Mouse (Mus musculus) neural tube, embryonic 13.5 days (tissue): ENCODE results near the gene Tnp2. TPM values are rescaled to one million over a fixed set of nuclear protein-coding genes. Genes with fewer than 3 reads are reported as not detected.

Source experiments
- ATAC-seq: fragments of 200-750 bp; cut with Nextera tagmentation; 2 replicates; pipeline ENCODE4 v1.8.0; 2017; ENCODE audit warnings: low read depth, mild to moderate bottlenecking, moderate TSS enrichment, moderate library complexity
- H3K27ac ChIP-seq: fragments of 300-500 bp; sonication (generic); replicated peaks from 2 replicates; pipeline ENCODE4 v1.5.1; 2015; ENCODE audit warnings: moderate library complexity, mild to moderate bottlenecking, inconsistent platforms
- H3K27me3 ChIP-seq: fragments of 300-500 bp; sonication (generic); 2 replicates; pipeline ENCODE4 v1.6.1; 2015; ENCODE audit warnings: mild to moderate bottlenecking, inconsistent platforms
- H3K36me3 ChIP-seq: fragments of 300-500 bp; sonication (generic); 2 replicates; pipeline ENCODE4 v1.6.1; 2015; ENCODE audit warnings: mild to moderate bottlenecking, inconsistent platforms
- H3K4me1 ChIP-seq: fragments of 300-500 bp; sonication (generic); replicated peaks from 2 replicates; pipeline ENCODE4 v1.6.1; 2015; ENCODE audit warnings: inconsistent platforms
- H3K4me2 ChIP-seq: fragments of 300-500 bp; sonication (generic); 2 replicates; pipeline ENCODE4 v1.6.1; 2015; ENCODE audit warnings: inconsistent platforms, mild to moderate bottlenecking, moderate library complexity
- H3K4me3 ChIP-seq: fragments of 300-500 bp; sonication (generic); 2 replicates; pipeline ENCODE4 v1.5.1; 2015; ENCODE audit warnings: mild to moderate bottlenecking, inconsistent platforms
- H3K9ac ChIP-seq: fragments of 300-500 bp; sonication (generic); 2 replicates; pipeline ENCODE4 v1.6.1; 2015; ENCODE audit warnings: moderate library complexity, mild to moderate bottlenecking, inconsistent platforms
- H3K9me3 ChIP-seq: fragments of 300-500 bp; sonication (generic); 2 replicates; pipeline ENCODE4 v1.6.1; 2016; ENCODE audit warnings: inconsistent platforms
- WGBS: fragments of 180-500 bp; shearing (Covaris S2); methylation state at CpG from one replicate; pipeline ENCODE4 v1.1.7; 2015; 5-methylcytosine and 5-hydroxymethylcytosine counted together
- polyA plus RNA-seq: library from polyadenylated mRNA; unstranded; fragments of >200 nt; fragmentation: Nextera tagmentation; extraction: Ambion mirVana; gene quantifications from 2 replicates; pipeline ENCODE4 v1.2.1, GENCODE M21; 2015

Tnp2 gene
- polyA plus RNA-seq, 1 experiment from 2014 or later: not detected

DNA sequence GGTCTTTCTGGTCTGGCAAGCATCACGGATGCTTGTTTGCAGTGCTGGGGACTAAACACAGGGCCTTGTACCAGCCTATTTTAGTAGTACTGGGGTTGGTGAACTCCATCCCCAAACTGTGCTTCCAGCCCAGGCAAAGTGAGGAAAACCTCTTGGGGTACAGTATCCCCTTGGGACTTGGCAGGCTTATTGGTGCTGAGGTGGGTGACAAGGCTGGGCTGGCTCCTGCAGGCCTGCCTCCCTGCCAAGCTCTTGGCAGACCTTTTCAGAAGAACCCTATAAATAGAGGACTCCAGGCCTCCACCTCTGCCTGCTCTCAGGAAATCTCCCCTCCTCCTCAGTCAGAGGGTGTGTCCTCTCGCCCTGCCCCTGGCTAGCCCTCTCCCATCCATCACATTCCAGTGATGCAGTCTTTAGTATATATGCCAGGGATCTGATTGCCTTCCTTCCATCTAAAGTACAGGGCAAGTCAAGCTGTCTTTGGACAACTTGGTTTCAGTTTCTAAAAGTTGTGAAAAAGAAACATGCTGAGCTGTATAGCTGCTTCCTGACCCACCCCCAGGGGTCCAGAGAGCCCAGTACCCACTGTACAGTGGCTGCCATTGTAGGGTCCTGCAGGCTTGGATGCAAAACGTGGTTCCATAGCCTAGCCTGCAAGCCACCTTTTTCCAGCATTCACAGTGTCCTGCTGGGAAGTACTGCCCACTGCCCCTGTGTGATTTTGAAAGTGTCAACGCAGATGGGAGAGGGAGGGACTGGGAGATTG, 1.5 kb downstream of the Tnp2 start:
- no peaks in the 10 kb centered on the region for H3K9me3 ChIP-seq
- H3K27me3 ChIP-seq: peaks cover 24% of the 10 kb centered on the region
- peaks cover 43% of the 10 kb centered on the region for H3K4me1 ChIP-seq
- H3K9ac ChIP-seq: 0 out of 2 replicates have a peak overlapping the region, but pooled peaks have one; percentile 80
- H3K4me2 ChIP-seq: peak overlapping the region; percentile 99; the same call in 1 of the 2 replicates
- ATAC-seq: no peak
- no peaks in the 10 kb centered on the region for H3K36me3 ChIP-seq
- WGBS: 64% methylated on average over 4 of the region's 4 CpGs
- H3K4me3 ChIP-seq: no peak overlapping the region
- no peak overlapping the region for H3K27ac ChIP-seq

DNA sequence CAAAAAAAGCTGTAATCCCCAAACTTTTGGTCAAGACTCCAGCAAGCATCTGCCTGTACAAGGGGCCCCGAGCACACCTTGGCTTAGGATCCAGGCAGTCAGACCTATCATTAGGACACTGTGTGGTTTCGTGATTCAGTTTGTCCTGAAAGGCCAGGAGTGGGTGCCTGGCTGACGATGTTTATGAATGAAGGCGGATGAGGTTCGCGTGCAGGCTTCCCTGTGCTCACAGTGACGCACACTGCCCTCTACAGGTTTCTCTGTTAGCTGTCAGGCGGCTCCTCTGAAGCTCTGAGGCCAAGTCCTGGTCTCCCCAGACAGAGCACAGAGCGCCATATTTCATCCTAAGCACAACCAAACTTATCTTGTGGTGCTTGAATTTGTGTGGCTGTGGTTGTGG, 2.2 kb downstream of the Tnp2 start:
- H3K9ac ChIP-seq: peak overlapping the region; percentile 80
- peak; percentile 37 for ATAC-seq
- H3K27me3 ChIP-seq: peaks cover 24% of the 10 kb centered on the region
- H3K27ac ChIP-seq: peak overlapping the region; percentile 89
- peak overlapping the region; percentile 68 for H3K4me3 ChIP-seq
- peak overlapping the region; percentile 99 for H3K4me2 ChIP-seq
- peaks cover 45% of the 10 kb centered on the region for H3K4me1 ChIP-seq
- no peaks in the 10 kb centered on the region for H3K9me3 ChIP-seq
- no peaks in the 10 kb centered on the region for H3K36me3 ChIP-seq
- WGBS: 3% methylated on average over 9 of the region's 9 CpGs

DNA sequence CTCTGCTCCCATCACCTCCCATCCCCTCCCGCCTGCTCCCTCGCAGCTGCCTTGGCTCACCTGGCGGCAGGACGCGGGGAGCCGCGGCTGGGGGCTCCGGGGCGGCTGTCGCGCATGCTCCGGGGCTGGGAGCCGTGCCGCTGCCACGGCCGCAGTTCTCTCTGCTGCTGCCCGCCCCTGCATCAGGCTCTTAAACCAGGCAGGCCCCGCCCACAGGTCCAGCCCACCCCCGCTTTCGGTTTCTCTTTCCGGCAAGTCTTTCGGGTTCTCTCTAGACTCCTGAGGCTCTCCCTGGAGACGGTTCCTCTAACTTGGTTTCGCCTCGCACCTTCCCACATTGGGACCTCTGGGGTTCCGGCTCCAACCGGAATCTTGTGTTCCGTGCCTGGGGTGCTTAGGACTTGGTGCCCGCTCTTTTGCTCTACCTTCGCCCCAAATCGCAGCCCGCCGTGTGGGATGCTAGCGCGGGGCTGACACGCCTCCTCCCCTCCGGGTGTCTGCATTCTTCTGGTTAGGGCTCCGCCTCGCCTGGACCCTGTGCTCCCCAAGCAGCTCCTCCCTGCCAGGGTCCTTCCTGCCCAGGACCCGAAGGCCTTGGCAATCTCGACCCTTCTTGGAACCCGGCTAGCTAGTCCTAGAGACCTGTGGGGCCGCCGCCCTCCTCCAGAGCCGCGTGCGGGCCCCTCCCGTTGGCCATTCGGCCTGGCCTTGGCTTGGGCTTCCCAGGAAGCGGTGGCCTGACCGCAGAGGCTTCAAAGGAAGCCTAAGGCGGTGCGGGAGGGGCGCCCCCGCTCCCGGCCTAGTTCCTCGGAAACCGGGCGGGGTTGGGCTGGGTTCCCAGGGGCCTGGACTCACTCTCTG, 2.9 kb downstream of the Tnp2 start, which contains the start of gene Socs1:
Socs1 (minus strand) TSS at position 166 of the 861 bp plus-strand sequence.
- WGBS: under 1% methylated on average over 59 of the region's 59 CpGs
- H3K9ac ChIP-seq: peak within 1 kb of the TSS; percentile 80

DNA sequence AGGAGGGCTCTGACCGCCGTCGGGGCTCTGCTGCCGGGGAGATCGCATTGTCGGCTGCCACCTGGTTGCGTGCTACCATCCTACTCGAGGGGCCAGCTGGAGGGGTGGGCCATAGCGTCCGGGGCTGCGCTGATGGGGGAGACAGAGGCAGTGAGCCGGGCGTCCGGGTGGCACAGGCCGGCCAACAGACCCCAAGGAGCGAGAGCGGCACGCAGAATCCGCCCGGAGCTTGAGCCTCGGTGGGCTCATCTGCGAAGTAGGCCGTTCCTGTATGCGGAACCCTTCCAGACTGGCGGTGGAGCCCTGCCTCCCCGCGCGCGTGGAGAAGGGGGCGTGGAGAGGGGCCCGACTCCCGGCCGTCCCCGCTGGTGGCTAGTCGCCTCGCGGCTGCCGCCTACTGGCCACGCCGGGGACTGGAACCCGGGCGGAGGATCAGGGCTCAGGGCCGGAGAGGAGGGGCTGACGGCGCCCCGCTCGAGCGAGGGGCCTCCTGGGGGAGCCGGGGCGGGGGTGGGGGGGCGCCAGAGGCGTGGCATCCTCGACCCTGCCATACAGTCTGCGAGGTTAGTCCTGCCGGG, 3.6 kb downstream of the Tnp2 start:
- peak overlapping the region; percentile 80 for H3K9ac ChIP-seq
- peak; percentile 86 for ATAC-seq
- peak overlapping the region; percentile 68 for H3K4me3 ChIP-seq
- H3K4me2 ChIP-seq: peak overlapping the region; percentile 99
- no peaks in the 10 kb centered on the region for H3K9me3 ChIP-seq
- H3K4me1 ChIP-seq: peaks cover 45% of the 10 kb centered on the region
- WGBS: under 1% methylated on average over 48 of the region's 55 CpGs
- H3K27me3 ChIP-seq: peaks cover 24% of the 10 kb centered on the region
- peak overlapping the region; percentile 89 for H3K27ac ChIP-seq
- H3K36me3 ChIP-seq: no peaks in the 10 kb centered on the region

More for the DNA sequence above, 2.9 kb downstream of the Tnp2 start, which contains the start of gene Socs1:
- Histone ChIP-seq H3K9me3 (no peaks in the 10 kb centered on the region), H3K27ac (peak within 1 kb of the TSS; percentile 89), H3K4me3 (peak within 1 kb of the TSS; percentile 68), H3K27me3 (peaks cover 24% of the 10 kb centered on the region), H3K36me3 (no peaks in the 10 kb centered on the region), H3K4me2 (peak within 1 kb of the TSS; percentile 99), H3K4me1 (peaks cover 45% of the 10 kb centered on the region)
- peak; percentile 90 for ATAC-seq

DNA sequence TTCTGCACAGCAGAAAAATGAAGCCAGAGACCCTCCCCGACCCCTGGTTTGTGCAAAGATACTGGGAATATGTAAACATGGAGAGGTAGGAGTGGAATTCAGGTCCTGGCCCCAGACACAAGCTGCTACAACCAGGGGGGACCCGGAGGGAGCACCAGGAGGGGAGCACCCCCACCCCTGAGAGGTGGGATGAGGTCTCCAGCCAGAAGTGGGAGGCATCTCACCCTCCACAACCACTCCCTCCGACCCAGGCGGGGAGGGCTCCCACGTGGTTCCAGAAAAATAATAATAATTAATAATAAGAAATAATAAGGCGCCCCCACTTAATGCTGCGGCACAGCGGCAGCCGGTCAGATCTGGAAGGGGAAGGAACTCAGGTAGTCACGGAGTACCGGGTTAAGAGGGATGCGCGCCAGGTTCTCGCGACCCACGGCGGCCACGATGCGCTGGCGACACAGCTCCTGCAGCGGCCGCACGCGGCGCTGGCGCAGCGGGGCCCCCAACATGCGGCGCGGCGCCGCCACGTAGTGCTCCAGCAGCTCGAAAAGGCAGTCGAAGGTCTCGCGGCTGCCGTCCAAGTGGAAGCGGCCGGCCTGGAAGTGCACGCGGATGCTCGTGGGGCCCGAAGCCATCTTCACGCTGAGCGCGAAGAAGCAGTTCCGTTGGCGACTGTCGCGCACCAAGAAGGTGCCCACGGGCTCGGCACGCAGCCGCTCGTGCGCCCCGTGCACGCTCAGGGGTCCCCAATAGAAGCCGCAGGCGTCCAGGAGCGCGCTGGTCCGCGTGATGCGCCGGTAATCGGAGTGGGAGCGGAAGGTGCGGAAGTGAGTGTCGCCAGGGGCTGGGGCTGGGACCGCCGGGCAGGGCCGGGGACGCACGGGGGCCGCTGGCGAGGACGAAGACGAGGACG, 4.3 kb downstream of the Tnp2 start:
- ATAC-seq: peak; percentile 20
- no peaks in the 10 kb centered on the region for H3K9me3 ChIP-seq
- peaks cover 24% of the 10 kb centered on the region for H3K27me3 ChIP-seq
- H3K9ac ChIP-seq: peak overlapping the region; percentile 80
- peak overlapping the region; percentile 89; the same call in 1 of the 2 replicates for H3K27ac ChIP-seq
- H3K36me3 ChIP-seq: no peaks in the 10 kb centered on the region
- H3K4me1 ChIP-seq: peaks cover 45% of the 10 kb centered on the region
- peak overlapping the region; percentile 68 for H3K4me3 ChIP-seq
- H3K4me2 ChIP-seq: peak overlapping the region; percentile 99
- WGBS: 3% methylated on average over 78 of the region's 81 CpGs

DNA sequence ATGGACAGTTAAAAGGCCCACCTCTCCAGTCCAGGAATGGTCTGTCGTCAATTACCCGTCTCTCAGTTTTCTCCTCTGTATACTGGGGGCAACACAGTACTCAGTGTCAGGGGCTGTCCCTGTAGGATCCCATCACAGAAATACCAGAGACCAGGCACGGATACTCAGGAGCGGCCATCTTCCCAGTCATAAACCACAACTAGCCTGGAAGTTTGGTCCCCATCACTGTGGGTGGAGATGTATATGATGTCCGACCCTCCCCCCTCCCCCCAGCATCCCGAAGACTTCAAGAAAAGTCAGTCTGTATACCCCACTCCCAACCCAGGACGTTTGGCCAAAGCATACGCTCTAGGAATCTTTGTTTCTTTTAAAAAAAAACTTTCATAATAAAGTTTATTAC, 5.0 kb downstream of the Tnp2 start:
- no peak for ATAC-seq
- Histone ChIP-seq H3K27ac (no peak overlapping the region), H3K4me2 (peak overlapping the region; percentile 99), H3K27me3 (peaks cover 24% of the 10 kb centered on the region), H3K36me3 (no peaks in the 10 kb centered on the region), H3K9ac (no peak overlapping the region), H3K9me3 (no peaks in the 10 kb centered on the region), H3K4me1 (peaks cover 45% of the 10 kb centered on the region), H3K4me3 (peak overlapping the region; percentile 68)
- 55% methylated on average over 8 of the region's 8 CpGs for WGBS

DNA sequence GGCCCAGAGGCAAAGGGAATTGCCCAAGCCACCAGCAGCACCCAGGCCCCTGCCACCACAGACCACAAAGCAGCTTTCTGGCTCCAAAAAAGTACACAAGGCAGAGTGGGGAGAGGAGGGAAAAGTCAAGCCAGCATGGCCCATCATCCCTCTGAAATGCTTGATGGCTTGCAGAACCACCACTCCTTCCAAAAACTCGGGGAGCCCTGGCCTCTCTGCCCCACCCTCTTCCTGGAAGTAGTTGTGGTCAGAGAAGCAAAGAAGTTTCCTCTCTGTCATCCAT, 5.4 kb downstream of the Tnp2 start:
- H3K4me1 ChIP-seq: peaks cover 45% of the 10 kb centered on the region
- H3K4me3 ChIP-seq: 0 out of 2 replicates have a peak overlapping the region, but pooled peaks have one; percentile 68
- no peak overlapping the region for H3K27ac ChIP-seq
- peak overlapping the region; percentile 99 for H3K4me2 ChIP-seq
- no peaks in the 10 kb centered on the region for H3K36me3 ChIP-seq
- peaks cover 24% of the 10 kb centered on the region for H3K27me3 ChIP-seq
- 0 out of 2 replicates have a peak overlapping the region, but pooled peaks have one; percentile 41 for H3K9ac ChIP-seq
- WGBS: 46% methylated on average over 1 of the region's 1 CpGs
- H3K9me3 ChIP-seq: no peaks in the 10 kb centered on the region
- no peak for ATAC-seq

DNA sequence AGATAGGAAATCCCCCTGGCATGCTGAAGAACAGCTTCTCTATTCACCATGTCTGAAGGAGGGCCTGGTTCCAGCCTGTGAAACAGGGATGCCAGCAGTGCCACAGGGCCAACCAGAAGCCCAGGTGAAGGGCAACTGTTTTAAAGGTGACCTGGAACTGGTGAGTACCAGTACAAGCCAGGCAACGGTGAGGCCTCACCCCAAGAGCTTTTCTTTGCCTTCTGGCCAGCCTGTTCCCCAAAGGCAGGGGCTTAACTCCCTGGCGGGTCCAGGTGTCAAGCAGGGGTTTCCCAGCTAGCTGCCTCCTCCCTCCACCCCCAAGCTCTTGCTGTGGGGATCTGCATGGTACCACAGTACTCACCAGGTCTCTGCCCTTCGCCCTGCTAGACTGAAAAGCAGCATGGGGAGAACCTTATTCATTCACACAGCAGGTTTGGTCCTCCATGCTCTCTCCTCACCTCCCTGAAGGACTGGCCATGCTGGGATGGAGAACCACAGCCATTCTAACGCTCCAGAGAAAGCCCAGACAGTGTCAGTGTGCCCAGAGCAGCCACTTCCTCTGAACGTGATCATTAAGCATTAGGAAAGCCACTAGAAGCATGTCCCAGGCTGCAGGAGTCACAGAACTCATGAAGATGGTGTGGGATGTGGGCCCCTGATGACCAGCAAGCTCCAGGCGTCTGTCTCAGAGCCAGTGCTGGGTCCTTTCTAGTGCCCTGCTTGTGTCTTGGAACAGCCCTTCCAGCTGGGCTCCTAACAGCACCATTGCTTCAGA, 5.9 kb downstream of the Tnp2 start:
- H3K9ac ChIP-seq: peak overlapping the region; percentile 41
- H3K27me3 ChIP-seq: peaks cover 24% of the 10 kb centered on the region
- H3K4me3 ChIP-seq: no peak overlapping the region
- ATAC-seq: no peak
- peak overlapping the region; percentile 99 for H3K4me2 ChIP-seq
- no peaks in the 10 kb centered on the region for H3K9me3 ChIP-seq
- H3K4me1 ChIP-seq: peaks cover 45% of the 10 kb centered on the region
- no peak overlapping the region for H3K27ac ChIP-seq
- 51% methylated on average over 6 of the region's 6 CpGs for WGBS
- H3K36me3 ChIP-seq: no peaks in the 10 kb centered on the region

DNA sequence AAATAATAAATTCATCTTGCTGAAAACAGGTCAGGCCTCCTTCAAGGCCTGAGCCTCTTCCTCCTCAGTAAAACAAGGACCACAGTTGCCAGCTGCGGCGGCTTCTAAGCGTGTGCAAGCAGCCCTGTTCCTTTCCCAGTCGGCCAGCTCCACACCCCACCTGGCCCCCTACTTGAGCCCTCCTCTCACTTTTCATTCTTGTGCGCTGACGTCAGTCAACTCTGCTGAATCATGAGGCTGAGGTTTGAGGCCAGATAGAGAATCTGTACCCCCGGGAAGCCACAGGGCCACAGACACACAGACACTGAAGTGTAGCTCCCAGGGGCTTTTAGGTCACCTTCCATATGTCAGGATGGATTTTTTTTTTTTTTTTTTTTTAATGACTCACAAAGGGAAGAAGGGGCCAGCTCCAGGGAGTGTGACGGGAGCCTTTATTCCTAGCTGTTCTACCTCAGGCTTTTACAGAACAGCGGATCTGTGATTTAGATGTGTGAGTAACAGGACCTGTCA, 6.5 kb downstream of the Tnp2 start:
- no peaks in the 10 kb centered on the region for H3K36me3 ChIP-seq
- peaks cover 24% of the 10 kb centered on the region for H3K27me3 ChIP-seq
- ATAC-seq: no peak
- no peak overlapping the region for H3K4me3 ChIP-seq
- WGBS: 55% methylated on average over 9 of the region's 9 CpGs
- no peak overlapping the region; the same call in 1 of the 2 replicates for H3K4me2 ChIP-seq
- peaks cover 43% of the 10 kb centered on the region for H3K4me1 ChIP-seq
- H3K9me3 ChIP-seq: no peaks in the 10 kb centered on the region
- H3K9ac ChIP-seq: peak overlapping the region; percentile 41; the same call in 1 of the 2 replicates
- H3K27ac ChIP-seq: no peak overlapping the region

DNA sequence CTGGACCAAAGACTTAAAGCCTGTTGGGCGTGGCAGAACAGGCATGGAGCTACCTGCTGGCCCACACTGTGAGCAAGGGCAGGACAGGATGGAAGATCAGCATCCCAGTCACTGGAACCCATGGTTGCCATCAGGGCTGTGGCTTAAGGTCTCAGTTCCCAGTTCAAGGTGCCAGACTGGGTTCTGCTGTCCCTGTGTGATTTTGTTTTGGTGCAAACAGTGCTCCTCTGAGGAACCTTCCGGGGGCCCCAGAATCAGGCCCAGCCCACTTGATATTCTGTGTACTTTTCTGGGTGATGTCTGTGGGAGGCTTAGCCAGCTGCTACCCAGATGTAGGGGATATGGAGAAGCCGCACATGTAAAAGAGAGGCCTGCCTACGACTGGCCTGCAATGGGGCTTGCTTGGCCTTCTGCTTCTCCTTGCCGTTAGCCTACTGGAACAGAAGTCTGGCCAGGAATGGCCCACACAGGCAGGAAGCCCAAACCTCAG, 7.8 kb downstream of the Tnp2 start:
- H3K27me3 ChIP-seq: peaks cover 24% of the 10 kb centered on the region
- ATAC-seq: no peak
- WGBS: 83% methylated on average over 5 of the region's 5 CpGs

More for the DNA sequence above, 7.8 kb downstream of the Tnp2 start:
- H3K4me3 ChIP-seq: no peak overlapping the region
- H3K4me1 ChIP-seq: peaks cover 31% of the 10 kb centered on the region
- no peak overlapping the region for H3K27ac ChIP-seq
- no peak overlapping the region for H3K9ac ChIP-seq
- no peaks in the 10 kb centered on the region for H3K36me3 ChIP-seq
- no peak overlapping the region for H3K4me2 ChIP-seq
- H3K9me3 ChIP-seq: no peaks in the 10 kb centered on the region
